Mouse (Mus musculus) limb, embryonic 11.5 days (tissue): ENCODE data around the gene Tiam1. TPM values are rescaled to one million over a fixed set of nuclear protein-coding genes. Genes with fewer than 3 reads are reported as not detected.

Experiments
- ATAC-seq: fragments of 200-750 bp; cut with Nextera tagmentation; 2 replicates; pipeline ENCODE4 v1.8.0; 2017; ENCODE audit warnings: low read depth; ENCODE audit not compliant: insufficient number of reproducible peaks, low FRiP score, low TSS enrichment
- DNase-seq: peaks from one replicate; pipeline ENCODE4 v3.0.0-alpha.2; 2015; ENCODE audit warnings: low spot score
- H3K27ac ChIP-seq: fragments of 300-500 bp; sonication (generic); replicated peaks from 2 replicates; pipeline ENCODE4 v1.5.1; 2014; ENCODE audit warnings: low read depth, mild to moderate bottlenecking, low read length
- H3K27me3 ChIP-seq: fragments of 300-500 bp; sonication (generic); 2 replicates; pipeline ENCODE4 v1.6.1; 2014; ENCODE audit warnings: mild to moderate bottlenecking, low read length, mixed read lengths; ENCODE audit not compliant: control insufficient read depth, insufficient read depth
- H3K36me3 ChIP-seq: fragments of 300-500 bp; sonication (generic); 2 replicates; pipeline ENCODE4 v1.6.1; 2014; ENCODE audit warnings: mild to moderate bottlenecking, low read length, moderate library complexity, mixed read lengths; ENCODE audit not compliant: control insufficient read depth, insufficient read depth
- H3K4me1 ChIP-seq: fragments of 300-500 bp; sonication (generic); 2 replicates; pipeline ENCODE4 v1.6.1; 2014; ENCODE audit warnings: low read length, mixed read lengths; ENCODE audit not compliant: control insufficient read depth, insufficient read depth
- H3K4me2 ChIP-seq: fragments of 300-500 bp; sonication (generic); 2 replicates; pipeline ENCODE4 v1.6.1; 2014; ENCODE audit warnings: low read depth, mild to moderate bottlenecking, moderate library complexity; ENCODE audit not compliant: severe bottlenecking
- H3K4me3 ChIP-seq: fragments of 300-500 bp; sonication (generic); 2 replicates; pipeline ENCODE4 v1.5.1; 2014; ENCODE audit warnings: low read depth, low read length
- H3K9ac ChIP-seq: fragments of 300-500 bp; sonication (generic); 2 replicates; pipeline ENCODE4 v1.6.1; 2014; ENCODE audit warnings: mild to moderate bottlenecking, low read length
- H3K9me3 ChIP-seq: fragments of 300-500 bp; sonication (generic); 2 replicates; pipeline ENCODE4 v1.6.1; 2016; ENCODE audit warnings: low read length; ENCODE audit not compliant: control insufficient read depth
- WGBS: fragments of 180-500 bp; shearing (Covaris S2); extraction: QIAGEN DNeasy Blood & Tissue Kit; methylation state at CpG from one replicate; pipeline ENCODE4 v1.1.7; 2014; 5-methylcytosine and 5-hydroxymethylcytosine counted together
- polyA plus RNA-seq: library from polyadenylated mRNA; unstranded; fragments of >200 nt; fragmentation: Nextera tagmentation; extraction: Ambion mirVana; gene quantifications from 2 replicates; pipeline ENCODE4 v1.2.1, GENCODE M21; 2014

Tiam1 gene
- polyA plus RNA-seq, 1 experiment from 2014 or later = 53.3 TPM

- Histone ChIP-seq H3K9ac (no peak overlapping the region), H3K4me2 (no peak overlapping the region), H3K4me3 (no peak overlapping the region), H3K9me3 (no peaks in the 10 kb centered on the region), H3K36me3 (peaks cover 4% of the 10 kb centered on the region; the same call in 1 of the 2 replicates), H3K4me1 (no peaks in the 10 kb centered on the region), H3K27me3 (no peaks in the 10 kb centered on the region), H3K27ac (no peak overlapping the region)
- DNase-seq (no peak), ATAC-seq (no peak)
- WGBS = 93% methylated on average over 7 of the region's 7 CpGs
These were observed 92.5 kb downstream of the Tiam1 start for GRCm38 (mm10) chr16:90051051-90051450.

DNA sequence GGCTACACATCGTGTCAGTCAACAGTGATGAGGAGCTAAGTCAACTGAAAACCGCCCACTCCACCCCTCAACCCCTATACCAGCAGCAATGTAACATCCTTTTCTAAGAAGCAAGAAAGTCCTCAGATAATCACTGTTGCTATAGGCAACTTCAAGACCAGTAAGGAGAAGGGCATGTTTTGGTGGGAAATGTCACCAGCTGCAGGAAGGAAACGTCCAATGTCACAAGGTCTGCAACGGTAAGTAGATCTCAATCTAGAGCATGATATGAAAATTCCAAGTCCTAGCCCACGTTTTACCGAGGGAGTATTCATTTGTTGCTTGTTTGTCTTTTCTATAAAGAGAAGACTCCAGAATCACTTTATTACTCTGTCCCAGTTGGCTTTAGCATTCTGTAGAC is 95.7 kb downstream of the Tiam1 start:
- H3K27ac ChIP-seq = no peak overlapping the region
- no peak overlapping the region for H3K4me3 ChIP-seq
- no peak overlapping the region for H3K4me2 ChIP-seq
- no peaks in the 10 kb centered on the region for H3K36me3 ChIP-seq
- ATAC-seq (no peak), DNase-seq (no peak)
- no peak overlapping the region for H3K9ac ChIP-seq
- WGBS = 93% methylated on average over 6 of the region's 6 CpGs
- no peaks in the 10 kb centered on the region for H3K4me1 ChIP-seq
- H3K27me3 ChIP-seq = no peaks in the 10 kb centered on the region
- no peaks in the 10 kb centered on the region for H3K9me3 ChIP-seq

DNA sequence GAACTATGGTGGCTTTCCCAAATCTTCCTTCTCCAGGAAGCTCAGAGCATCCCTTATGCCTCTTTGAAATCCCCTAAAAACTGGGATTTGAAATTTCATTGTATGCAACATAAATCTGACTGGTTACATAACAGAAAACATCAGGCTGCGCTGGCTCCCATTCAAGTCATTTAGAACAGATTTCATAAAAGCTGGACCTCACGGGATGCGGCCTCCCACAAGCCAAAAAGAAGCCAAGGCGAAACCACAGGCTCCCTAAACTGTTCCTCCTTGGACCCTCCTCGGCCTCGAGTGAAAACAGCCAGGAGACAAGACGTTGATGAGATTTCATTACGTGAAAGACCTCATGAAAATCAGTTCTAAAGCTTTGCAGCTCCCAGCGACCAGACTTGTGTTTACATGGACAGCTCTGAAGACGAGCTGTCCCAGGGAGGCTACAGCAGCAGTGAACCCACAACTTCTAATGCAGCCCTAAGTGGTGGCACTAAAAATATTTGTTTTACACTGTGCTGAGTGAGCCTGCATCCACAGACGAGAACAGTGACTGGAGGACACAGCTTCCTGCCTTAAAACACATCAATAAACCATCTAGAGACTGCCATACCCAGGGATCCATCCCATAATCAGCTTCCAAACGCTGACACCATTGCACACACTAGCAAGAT is 96.9 kb downstream of the Tiam1 start:
- Histone ChIP-seq H3K27me3 (no peaks in the 10 kb centered on the region), H3K36me3 (no peaks in the 10 kb centered on the region; the same call in 1 of the 2 replicates), H3K27ac (no peak overlapping the region), H3K9me3 (no peaks in the 10 kb centered on the region), H3K9ac (no peak overlapping the region), H3K4me3 (no peak overlapping the region), H3K4me1 (no peaks in the 10 kb centered on the region), H3K4me2 (no peak overlapping the region)
- no peak for DNase-seq
- no peak for ATAC-seq
- 83% methylated on average over 12 of the region's 12 CpGs for WGBS

GRCm38 (mm10) chr16:90045611-90046010 is 98.0 kb downstream of the Tiam1 start:
- no peaks in the 10 kb centered on the region for H3K9me3 ChIP-seq
- no peaks in the 10 kb centered on the region; the same call in 1 of the 2 replicates for H3K36me3 ChIP-seq
- no peak overlapping the region for H3K9ac ChIP-seq
- no peak for DNase-seq
- H3K4me3 ChIP-seq = no peak overlapping the region
- no peaks in the 10 kb centered on the region for H3K4me1 ChIP-seq
- H3K4me2 ChIP-seq = no peak overlapping the region
- ATAC-seq = no peak
- 95% methylated on average over 8 of the region's 8 CpGs for WGBS
- no peaks in the 10 kb centered on the region for H3K27me3 ChIP-seq
- H3K27ac ChIP-seq = no peak overlapping the region

GRCm38 (mm10) chr16:90044004-90044754 is 99.4 kb downstream of the Tiam1 start:
- no peak overlapping the region for H3K27ac ChIP-seq
- no peaks in the 10 kb centered on the region; the same call in 1 of the 2 replicates for H3K36me3 ChIP-seq
- no peak overlapping the region for H3K4me3 ChIP-seq
- H3K9ac ChIP-seq = no peak overlapping the region
- no peaks in the 10 kb centered on the region for H3K9me3 ChIP-seq
- no peaks in the 10 kb centered on the region for H3K4me1 ChIP-seq
- no peaks in the 10 kb centered on the region for H3K27me3 ChIP-seq
- 91% methylated on average over 21 of the region's 21 CpGs for whole genome bisulfite sequencing
- H3K4me2 ChIP-seq = no peak overlapping the region
- ATAC-seq (no peak), DNase-seq (no peak)

GRCm38 (mm10) chr16:90042874-90043273 is 100.7 kb downstream of the Tiam1 start:
- Histone ChIP-seq H3K27me3 (no peaks in the 10 kb centered on the region), H3K4me1 (peaks cover 6% of the 10 kb centered on the region; the same call in 1 of the 2 replicates), H3K4me2 (no peak overlapping the region), H3K36me3 (no peaks in the 10 kb centered on the region; the same call in 1 of the 2 replicates), H3K27ac (no peak overlapping the region), H3K9ac (no peak overlapping the region), H3K9me3 (no peaks in the 10 kb centered on the region), H3K4me3 (no peak overlapping the region)
- no peak for DNase-seq
- no peak for ATAC-seq
- WGBS = 91% methylated on average over 10 of the region's 10 CpGs

DNA sequence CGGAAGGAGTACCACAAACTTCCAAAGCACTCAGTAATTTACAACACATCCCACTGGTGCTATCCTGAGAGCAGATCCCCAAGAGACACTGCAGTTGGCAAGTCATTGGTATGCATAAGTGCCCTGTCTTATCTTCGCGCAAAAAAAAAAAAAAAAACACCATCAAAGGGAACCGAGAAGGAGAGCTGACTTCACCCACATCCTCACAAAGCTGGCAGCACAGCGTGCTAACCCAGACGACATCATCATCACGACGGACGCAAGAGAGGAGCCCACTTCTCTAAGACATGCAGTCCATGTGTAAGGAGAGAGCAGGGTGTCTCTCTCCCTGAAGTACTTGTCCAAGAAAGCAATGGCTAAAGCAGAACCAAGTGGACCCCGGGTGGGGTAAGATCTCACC is 101.2 kb downstream of the Tiam1 start:
- H3K4me1 ChIP-seq = peaks cover 9% of the 10 kb centered on the region; the same call in 1 of the 2 replicates
- no peaks in the 10 kb centered on the region for H3K27me3 ChIP-seq
- H3K27ac ChIP-seq = no peak overlapping the region
- H3K9ac ChIP-seq = no peak overlapping the region
- no peak overlapping the region for H3K4me3 ChIP-seq
- DNase-seq (no peak), ATAC-seq (no peak)
- no peak overlapping the region for H3K4me2 ChIP-seq
- no peaks in the 10 kb centered on the region for H3K9me3 ChIP-seq
- 83% methylated on average over 10 of the region's 10 CpGs for WGBS
- no peaks in the 10 kb centered on the region; the same call in 1 of the 2 replicates for H3K36me3 ChIP-seq

- DNase-seq (no peak), ATAC-seq (no peak)
- peaks cover 9% of the 10 kb centered on the region; the same call in 1 of the 2 replicates for H3K4me1 ChIP-seq
These were observed 102.7 kb downstream of the Tiam1 start for GRCm38 (mm10) chr16:90040771-90041364.

More at GRCm38 (mm10) chr16:90040771-90041364, 102.7 kb downstream of the Tiam1 start:
- Histone ChIP-seq H3K9me3 (no peaks in the 10 kb centered on the region), H3K4me2 (no peak overlapping the region), H3K9ac (no peak overlapping the region), H3K4me3 (no peak overlapping the region), H3K27me3 (no peaks in the 10 kb centered on the region), H3K36me3 (no peaks in the 10 kb centered on the region; the same call in 1 of the 2 replicates), H3K27ac (no peak overlapping the region)
- WGBS = 70% methylated on average over 8 of the region's 8 CpGs
